Mouse (Mus musculus): Measurements from ENCODE around the gene Guf1. TPM values are rescaled to one million over a fixed set of nuclear protein-coding genes. Genes with fewer than 3 reads are reported as not detected.

Guf1 gene
- polyA plus RNA-seq, 1 experiment from 2014 or later = 53.9 TPM

GRCm38 (mm10) chr5:69557404-69557935, 747 bp downstream of the Guf1 start:
- Histone ChIP-seq H3K9ac (replicated peaks; ENCODE audit: low read depth, low read length) (peak overlapping the region; percentile 100), H3K36me3 (ENCODE audit: control insufficient read depth, insufficient read depth) (peaks cover 9% of the 10 kb centered on the region), H3K27me3 (replicated peaks; ENCODE audit: control insufficient read depth, insufficient read depth, low read length) (no peaks in the 10 kb centered on the region), H3K4me3 (replicated peaks; ENCODE audit: low read length) (peak overlapping the region; percentile 92), H3K9me3 (ENCODE audit: control insufficient read depth, low read length) (no peaks in the 10 kb centered on the region), H3K27ac (ENCODE audit: low read length) (peak overlapping the region; percentile 91), H3K4me1 (replicated peaks; ENCODE audit: control insufficient read depth, insufficient read depth, low read length) (peaks cover 7% of the 10 kb centered on the region), H3K4me2 (ENCODE audit: low read length) (peak overlapping the region; percentile 64)
- ATAC-seq = 0 out of 2 replicates have a peak, but pooled peaks have one; percentile 20
- WGBS = 6% methylated on average over 16 of the region's 16 CpGs

GRCm38 (mm10) chr5:69591640-69592461, 35.1 kb downstream of the Guf1 start, which contains the start of gene Gnpda2:
Gnpda2 (minus strand) TSS chr5:69592340.
- H3K9ac ChIP-seq (replicated peaks; ENCODE audit: low read depth, low read length) = peak within 1 kb of the TSS; percentile 86
- WGBS = 3% methylated on average over 42 of the region's 42 CpGs

GRCm38 (mm10) chr5:69601027-69601426, 44.3 kb downstream of the Guf1 start:
- H3K27ac ChIP-seq (ENCODE audit: low read length) = no peak overlapping the region
- H3K9me3 ChIP-seq (ENCODE audit: control insufficient read depth, low read length) = no peaks in the 10 kb centered on the region
- no peaks in the 10 kb centered on the region for H3K4me1 ChIP-seq (replicated peaks; ENCODE audit: control insufficient read depth, insufficient read depth, low read length)
- H3K9ac ChIP-seq (replicated peaks; ENCODE audit: low read depth, low read length) = no peak overlapping the region
- no peaks in the 10 kb centered on the region for H3K27me3 ChIP-seq (replicated peaks; ENCODE audit: control insufficient read depth, insufficient read depth, low read length)
- no peak overlapping the region for H3K4me3 ChIP-seq (replicated peaks; ENCODE audit: low read length)
- H3K4me2 ChIP-seq (ENCODE audit: low read length) = no peak overlapping the region
- no peak for ATAC-seq
- H3K36me3 ChIP-seq (ENCODE audit: control insufficient read depth, insufficient read depth) = no peaks in the 10 kb centered on the region

More at GRCm38 (mm10) chr5:69591640-69592461, 35.1 kb downstream of the Guf1 start, which contains the start of gene Gnpda2:
- H3K27ac ChIP-seq (ENCODE audit: low read length) = peak within 1 kb of the TSS; percentile 78
- H3K9me3 ChIP-seq (ENCODE audit: control insufficient read depth, low read length) = no peaks in the 10 kb centered on the region
- no peaks in the 10 kb centered on the region; the same call in 1 of the 2 replicates for H3K36me3 ChIP-seq (ENCODE audit: control insufficient read depth, insufficient read depth)
- H3K4me1 ChIP-seq (replicated peaks; ENCODE audit: control insufficient read depth, insufficient read depth, low read length) = peaks cover 7% of the 10 kb centered on the region
- H3K27me3 ChIP-seq (replicated peaks; ENCODE audit: control insufficient read depth, insufficient read depth, low read length) = no peaks in the 10 kb centered on the region
- H3K4me2 ChIP-seq (ENCODE audit: low read length) = peak within 1 kb of the TSS; percentile 75
- peak; percentile 97 for ATAC-seq
- peak within 1 kb of the TSS; percentile 65 for H3K4me3 ChIP-seq (replicated peaks; ENCODE audit: low read length)

GRCm38 (mm10) chr5:69613209-69613796, 56.6 kb downstream of the Guf1 start:
- no peak overlapping the region for H3K27ac ChIP-seq (ENCODE audit: low read length)
- H3K9me3 ChIP-seq (ENCODE audit: control insufficient read depth, low read length) = peaks cover 2% of the 10 kb centered on the region; the same call in 1 of the 2 replicates
- no peaks in the 10 kb centered on the region for H3K4me1 ChIP-seq (replicated peaks; ENCODE audit: control insufficient read depth, insufficient read depth, low read length)
- 19% methylated on average over 4 of the region's 4 CpGs for WGBS
- H3K4me2 ChIP-seq (ENCODE audit: low read length) = no peak overlapping the region
- no peaks in the 10 kb centered on the region for H3K27me3 ChIP-seq (replicated peaks; ENCODE audit: control insufficient read depth, insufficient read depth, low read length)
- no peaks in the 10 kb centered on the region for H3K36me3 ChIP-seq (ENCODE audit: control insufficient read depth, insufficient read depth)
- H3K9ac ChIP-seq (replicated peaks; ENCODE audit: low read depth, low read length) = no peak overlapping the region
- ATAC-seq = 0 out of 2 replicates have a peak, but pooled peaks have one; percentile 20
- no peak overlapping the region for H3K4me3 ChIP-seq (replicated peaks; ENCODE audit: low read length)

- Histone ChIP-seq H3K9me3 (ENCODE audit: control insufficient read depth, low read length) (no peaks in the 10 kb centered on the region), H3K4me1 (replicated peaks; ENCODE audit: control insufficient read depth, insufficient read depth, low read length) (no peaks in the 10 kb centered on the region), H3K9ac (replicated peaks; ENCODE audit: low read depth, low read length) (no peak overlapping the region), H3K4me2 (ENCODE audit: low read length) (no peak overlapping the region), H3K27ac (ENCODE audit: low read length) (no peak overlapping the region), H3K27me3 (replicated peaks; ENCODE audit: control insufficient read depth, insufficient read depth, low read length) (no peaks in the 10 kb centered on the region), H3K36me3 (ENCODE audit: control insufficient read depth, insufficient read depth) (no peaks in the 10 kb centered on the region), H3K4me3 (replicated peaks; ENCODE audit: low read length) (no peak overlapping the region)
- 66% methylated on average over 1 of the region's 1 CpGs for WGBS
- no peak for ATAC-seq
These were observed 64.2 kb downstream of the Guf1 start for GRCm38 (mm10) chr5:69620899-69621298.

Other genes starting within 250 kb of the Guf1 start
- gene Kctd8, start 215.2 kb upstream of the Guf1 start, polyA plus RNA-seq (2015; fragmentation: Nextera tagmentation; extraction: Ambion mirVana) = 6.3 and 9.8 TPM in 2 replicates
- not detected in 2 replicates for gene Yipf7, start 14.3 kb upstream of the Guf1 start, polyA plus RNA-seq (2015; fragmentation: Nextera tagmentation; extraction: Ambion mirVana)
- gene Gnpda2, start 35.4 kb downstream of the Guf1 start, polyA plus RNA-seq (2015; fragmentation: Nextera tagmentation; extraction: Ambion mirVana) = 31.5 and 40.1 TPM in 2 replicates